Mouse (Mus musculus) erythroblast, embryonic 14.5 days (primary cell): ENCODE data around the gene Ankrd11.

ENCODE experiments used
- GATA1 ChIP-seq: IDR thresholded peaks from 2 replicates; pipeline ENCODE4 v1.6.1; 2012; ENCODE audit warnings: low read length, inconsistent platforms, mixed read lengths
- TAL1 ChIP-seq: IDR thresholded peaks from 3 replicates; pipeline ENCODE4 v1.6.1; 2012; ENCODE audit warnings: low read length, inconsistent platforms, mixed read lengths

GRCm38 (mm10) chr8:123041774-123042105 lies 337 bp downstream of the Ankrd11 start:
- TF ChIP-seq TAL1 (no peak), GATA1 (no peak)
